Mouse (Mus musculus): ENCODE results near the gene Dnah9. TPM values are rescaled to one million over a fixed set of nuclear protein-coding genes. Genes with fewer than 3 reads are reported as not detected.

Dnah9 gene
- total and polyA plus RNA-seq, 3 experiments: 0.01 TPM; not detected in 2

GRCm38 (mm10) chr11:65838999-65839398 is 329.4 kb downstream of the Dnah9 start:
- no peak for DNase-seq (ENCODE audit: low read depth, low spot score)
- TF ChIP-seq MAX (IDR thresholded peaks at IDR 0.05; ENCODE audit: low read length): no peak
- TF ChIP-seq POLR2AphosphoS2 (IDR thresholded peaks at IDR 0.05; ENCODE audit: low read length): no peak
- no peak for TF ChIP-seq MXI1 (IDR thresholded peaks at IDR 0.05; ENCODE audit: low read depth, low read length)
- no peak for TF ChIP-seq RAD21 (IDR thresholded peaks at IDR 0.05; ENCODE audit: low read depth, low read length)
- no peak for TF ChIP-seq CTCF (IDR thresholded peaks at IDR 0.05 in 2 of 3, conservative IDR thresholded peaks at IDR 0.05 in 1 of 3; ENCODE audit: control insufficient read depth in 1 of 3, insufficient read depth in 1 of 3, low read depth in 2 of 3, low read length in 3 of 3, poor library complexity in 1 of 3, severe bottlenecking in 1 of 3)
- no peak for TF ChIP-seq NELFE (IDR thresholded peaks at IDR 0.05; ENCODE audit: low read depth, low read length)
- no peak for TF ChIP-seq EP300 (IDR thresholded peaks at IDR 0.05; ENCODE audit: low read depth in 1 of 2, low read length in 2 of 2)
- no peak for TF ChIP-seq ELF1 (IDR thresholded peaks at IDR 0.05; ENCODE audit: low read depth, low read length)
- TF ChIP-seq ETS1 (IDR thresholded peaks at IDR 0.05; ENCODE audit: low read depth, low read length): no peak
- no peak for TF ChIP-seq ZC3H11A (IDR thresholded peaks at IDR 0.05; ENCODE audit: low read depth, low read length)
- no peak for TF ChIP-seq CHD1 (IDR thresholded peaks at IDR 0.05; ENCODE audit: low read depth, low read length)
- no peak overlapping the region for H3K9ac ChIP-seq (ENCODE audit: control insufficient read depth, low read depth, low read length, poor library complexity, severe bottlenecking)
- H3K4me3 ChIP-seq (ENCODE audit: control insufficient read depth in 1 of 2, insufficient read depth in 1 of 2, low read depth in 2 of 2, low read length in 2 of 2): no peak overlapping the region
- no peaks in the 10 kb centered on the region for H3K36me3 ChIP-seq (ENCODE audit: control insufficient read depth in 1 of 2, insufficient read depth in 2 of 2, low read length in 2 of 2)
- no peaks in the 10 kb centered on the region for H3K9me3 ChIP-seq (replicated peaks; ENCODE audit: insufficient read depth, low read length)
- H3K79me2 ChIP-seq (ENCODE audit: control insufficient read depth, insufficient read depth, low read length, poor library complexity): no peaks in the 10 kb centered on the region
- no peaks in the 10 kb centered on the region for H3K4me1 ChIP-seq (ENCODE audit: control insufficient read depth in 1 of 2, insufficient read depth in 2 of 2, low read length in 2 of 2)
- no peaks in the 10 kb centered on the region for H3K27me3 ChIP-seq (ENCODE audit: control insufficient read depth in 1 of 2, insufficient read depth in 2 of 2, low read length in 2 of 2)
- no peak overlapping the region for H3K27ac ChIP-seq (ENCODE audit: control insufficient read depth, low read depth, low read length)

- Histone ChIP-seq H3K27ac (ENCODE audit: control insufficient read depth, low read depth, low read length) (no peak overlapping the region), H3K9ac (ENCODE audit: control insufficient read depth, low read depth, low read length, poor library complexity, severe bottlenecking) (no peak overlapping the region), H3K4me3 (ENCODE audit: control insufficient read depth in 1 of 2, insufficient read depth in 1 of 2, low read depth in 2 of 2, low read length in 2 of 2) (no peak overlapping the region), H3K36me3 (ENCODE audit: control insufficient read depth in 1 of 2, insufficient read depth in 2 of 2, low read length in 2 of 2) (peaks cover 0 to 16% of the 10 kb centered on the region in 2 experiments; a peak in 2 of 4 replicates), H3K79me2 (ENCODE audit: control insufficient read depth, insufficient read depth, low read length, poor library complexity) (no peaks in the 10 kb centered on the region), H3K27me3 (ENCODE audit: control insufficient read depth in 1 of 2, insufficient read depth in 2 of 2, low read length in 2 of 2) (no peaks in the 10 kb centered on the region), H3K9me3 (replicated peaks; ENCODE audit: insufficient read depth, low read length) (no peaks in the 10 kb centered on the region), H3K4me1 (ENCODE audit: control insufficient read depth in 1 of 2, insufficient read depth in 2 of 2, low read length in 2 of 2) (no peaks in the 10 kb centered on the region)
- no peak for TF ChIP-seq USF1 (IDR thresholded peaks at IDR 0.05; ENCODE audit: low read depth, low read length)
- no peak for TF ChIP-seq E2F4 (IDR thresholded peaks at IDR 0.05; ENCODE audit: borderline replicate concordance, low read depth, low read length)
- TF ChIP-seq ETS1 (IDR thresholded peaks at IDR 0.05; ENCODE audit: low read depth, low read length): no peak
- TF ChIP-seq POLR2AphosphoS5 (IDR thresholded peaks at IDR 0.05; ENCODE audit: borderline replicate concordance, low read depth, low read length): no peak
- TF ChIP-seq TCF12 (IDR thresholded peaks at IDR 0.05; ENCODE audit: low read depth, low read length): no peak
- TF ChIP-seq USF2 (IDR thresholded peaks at IDR 0.05; ENCODE audit: borderline replicate concordance in 1 of 2, insufficient read depth in 1 of 2, low read depth in 1 of 2, low read length in 2 of 2): no peak
- no peak for TF ChIP-seq NRF1 (IDR thresholded peaks at IDR 0.05; ENCODE audit: insufficient read depth, low read depth, low read length, poor library complexity, severe bottlenecking)
- no peak for TF ChIP-seq SIN3A (IDR thresholded peaks at IDR 0.05; ENCODE audit: low read length)
- TF ChIP-seq ELF1 (IDR thresholded peaks at IDR 0.05; ENCODE audit: low read depth, low read length): no peak
- no peak for TF ChIP-seq MAX (IDR thresholded peaks at IDR 0.05; ENCODE audit: low read length)
- no peak for TF ChIP-seq RCOR1 (IDR thresholded peaks at IDR 0.05; ENCODE audit: low read depth, low read length)
- TF ChIP-seq MEF2A (IDR thresholded peaks at IDR 0.05; ENCODE audit: extremely low read depth, insufficient replicate concordance, low read depth, low read length, poor library complexity, severe bottlenecking): no peak
- TF ChIP-seq POLR2A (IDR thresholded peaks at IDR 0.05; ENCODE audit: control insufficient read depth in 1 of 2, insufficient read depth in 1 of 2, low read depth in 1 of 2, low read length in 2 of 2, poor library complexity in 1 of 2): no peak
- no peak for TF ChIP-seq HCFC1 (IDR thresholded peaks at IDR 0.05; ENCODE audit: low read depth, low read length)
- DNase-seq (ENCODE audit: low read depth, low spot score): no peak
These were observed 343.8 kb downstream of the Dnah9 start for GRCm38 (mm10) chr11:65824556-65824955.
